Comparison of ENCODE assay signal across 8 mouse cellular contexts in the genomic region with DNA sequence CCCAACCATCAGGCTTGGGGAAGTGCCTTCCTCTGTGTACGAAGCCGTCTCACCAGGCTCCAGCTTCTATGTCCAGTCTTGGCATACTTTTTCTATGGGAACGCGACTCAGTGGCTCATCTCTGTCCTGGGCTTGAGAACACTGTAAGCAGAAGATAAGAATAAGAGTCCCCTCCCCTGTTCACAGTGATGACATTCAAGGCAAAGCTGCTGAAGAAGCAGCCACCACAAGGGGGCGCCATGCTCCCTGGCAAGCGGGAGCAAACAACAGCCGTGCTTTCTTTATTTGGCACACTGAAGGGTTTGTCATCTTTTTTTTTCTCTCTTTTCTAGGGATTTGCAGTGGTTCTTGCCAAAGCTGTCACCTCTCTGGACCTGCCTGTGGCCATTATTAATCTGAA. TPM values are rescaled to one million over a fixed set of nuclear protein-coding genes. Genes with fewer than 3 reads are reported as not detected.
DNase-seq lines count a peak whose midpoint lies in the region; TF ChIP-seq lines count a peak whose summit lies in the region.

No protein-coding gene starts in this region.

- intact Hi-C loops in heart, adult 2 months (cut with DNase I), result no loop called here
- intact Hi-C loops in heart, postnatal 25 days (cut with DNase I), result no loop called here

- no peak for TF ChIP-seq POLR2A in heart, adult 2 months (IDR thresholded peaks at IDR 0.05; ENCODE audit: insufficient read depth, low read depth, low read length)
- TF ChIP-seq POLR2A in thymus, adult 2 months (IDR thresholded peaks at IDR 0.05; ENCODE audit: control insufficient read depth, extremely low read depth, insufficient read depth, low read length, poor library complexity), result no peak

- no peak overlapping the region for H3K9ac ChIP-seq in heart, adult 2 months (ENCODE audit: low read depth, low read length)

- no peaks in the 10 kb centered on the region for H3K36me3 ChIP-seq in heart, adult 2 months (ENCODE audit: control insufficient read depth, insufficient read depth, low read length)
- peaks cover 11% of the 10 kb centered on the region for H3K36me3 ChIP-seq in thymus, adult 2 months (ENCODE audit: control insufficient read depth, insufficient read depth, low read length)

- H3K4me3 ChIP-seq in heart, adult 2 months, result no peak overlapping the region
- H3K4me3 ChIP-seq in thymus, adult 2 months (ENCODE audit: control insufficient read depth, insufficient read depth, low read length), result no peak overlapping the region

- 85% methylated on average over 7 of the region's 7 CpGs for WGBS in heart, adult 2 months
- 94% methylated on average over 7 of the region's 7 CpGs for WGBS in thymus, adult 2 months

- peak; percentile 60 for TF ChIP-seq CTCF in heart, adult 2 months (IDR thresholded peaks at IDR 0.05)
- peak; percentile 63; the same call in 1 of the 2 replicates for TF ChIP-seq CTCF in thymus, adult 2 months (IDR thresholded peaks at IDR 0.05; ENCODE audit: borderline replicate concordance, control insufficient read depth, extremely low read depth, insufficient read depth, low read length, poor library complexity)

- no peak for TF ChIP-seq EP300 in heart, adult 2 months (IDR thresholded peaks at IDR 0.05; ENCODE audit: insufficient read depth, low read depth, low read length)

- H3K4me1 ChIP-seq in heart, adult 2 months (ENCODE audit: control insufficient read depth, insufficient read depth, low read length), result no peaks in the 10 kb centered on the region
- no peaks in the 10 kb centered on the region for H3K4me1 ChIP-seq in thymus, adult 2 months (replicated peaks; ENCODE audit: control insufficient read depth, insufficient read depth, low read length)

- no peaks in the 10 kb centered on the region for H3K27me3 ChIP-seq in heart, adult 2 months (ENCODE audit: control insufficient read depth, insufficient read depth, low read length)
- no peaks in the 10 kb centered on the region for H3K27me3 ChIP-seq in thymus, adult 2 months (ENCODE audit: control insufficient read depth, insufficient read depth, low read length)

- H3K27ac ChIP-seq in heart, adult 2 months, result no peak overlapping the region
- no peak overlapping the region for H3K27ac ChIP-seq in thymus, adult 2 months (ENCODE audit: control insufficient read depth, insufficient read depth, low read length)

- DNase-seq in heart, adult 2 months, result no peak
- no peak for DNase-seq in heart, postnatal 25 days (ENCODE audit: low spot score)
- DNase-seq in thymus, adult 2 months, result peak; percentile 32
- DNase-seq in thymus, adult 18-20 months, result no peak
- DNase-seq in cerebellum, postnatal 25 days, result peak; percentile 46 to 71
- DNase-seq in lung, postnatal 10 days, result peak; percentile 35
- no peak for DNase-seq in urinary bladder, postnatal 4 days (ENCODE audit: low spot score in 2 of 2)
- DNase-seq in urinary bladder, postnatal 36 days (ENCODE audit: low spot score in 2 of 2), result no peak

- no peaks in the 10 kb centered on the region for H3K79me2 ChIP-seq in heart, adult 2 months (replicated peaks; ENCODE audit: control insufficient read depth, insufficient read depth, low read length)

RNA-seq across cellular contexts. Expression of a gene that starts 11.2 kb away (rescaled TPM):
- 1 to 10 TPM; 7.0 to 9.8 TPM for total RNA-seq in heart, adult 2 months (2021)
- 5.1 and 5.7 TPM in 2 replicates for polyA plus RNA-seq in heart, adult 2 months (2012; rRNA removed)
- total RNA-seq in heart, postnatal 25 days (2021), result 1 to 10 TPM; 7.7 to 7.9 TPM
- 15.4 and 15.6 TPM in 2 replicates for polyA plus RNA-seq in thymus, adult 2 months (2012; rRNA removed)

RNA-seq across cellular contexts. Expression of a gene that starts 11.3 kb away (rescaled TPM):
- 10 to 100 TPM; 45.8 to 48.7 TPM for total RNA-seq in heart, adult 2 months (2021)
- polyA plus RNA-seq in heart, adult 2 months (2012; rRNA removed), result 22.0 and 25.4 TPM in 2 replicates
- total RNA-seq in heart, postnatal 25 days (2021), result 10 to 100 TPM; 39.2 to 43.9 TPM
- polyA plus RNA-seq in thymus, adult 2 months (2012; rRNA removed), result 24.4 and 24.8 TPM in 2 replicates

RNA-seq across cellular contexts. Expression of a gene that starts 49.8 kb away (rescaled TPM):
- total RNA-seq in heart, adult 2 months (2021), result 10 to 100 TPM; 35.7 to 46.1 TPM
- polyA plus RNA-seq in heart, adult 2 months (2012; rRNA removed), result 20.8 and 26.1 TPM in 2 replicates
- 10 to 100 TPM; 32.8 to 33.6 TPM for total RNA-seq in heart, postnatal 25 days (2021)
- polyA plus RNA-seq in thymus, adult 2 months (2012; rRNA removed), result 31.8 and 44.4 TPM in 2 replicates

Comparison
In these comparisons a context has a peak if more than half of its experiments do, and no peak if none do; other contexts are left out.
1. DNase-seq: peak in thymus, adult 2 months (single experiment), cerebellum, postnatal 25 days (2 of 2) and lung, postnatal 10 days (single experiment); none in heart, adult 2 months (0 of 2), heart, postnatal 25 days (single experiment), thymus, adult 18-20 months (0 of 2), urinary bladder, postnatal 4 days (0 of 2) and urinary bladder, postnatal 36 days (0 of 2).